Mouse (Mus musculus): Measurements from ENCODE around the gene Tbc1d1.

- TF ChIP-seq CTCF (IDR thresholded peaks at IDR 0.05; ENCODE audit: low read depth) (peak; percentile 47), EP300 (IDR thresholded peaks at IDR 0.05; ENCODE audit: low read depth) (no peak)
These were observed 83.0 kb downstream of the Tbc1d1 start for GRCm38 (mm10) chr5:64238894-64239652.
